18 mouse cellular contexts compared by ENCODE assay signal in the genomic region with DNA sequence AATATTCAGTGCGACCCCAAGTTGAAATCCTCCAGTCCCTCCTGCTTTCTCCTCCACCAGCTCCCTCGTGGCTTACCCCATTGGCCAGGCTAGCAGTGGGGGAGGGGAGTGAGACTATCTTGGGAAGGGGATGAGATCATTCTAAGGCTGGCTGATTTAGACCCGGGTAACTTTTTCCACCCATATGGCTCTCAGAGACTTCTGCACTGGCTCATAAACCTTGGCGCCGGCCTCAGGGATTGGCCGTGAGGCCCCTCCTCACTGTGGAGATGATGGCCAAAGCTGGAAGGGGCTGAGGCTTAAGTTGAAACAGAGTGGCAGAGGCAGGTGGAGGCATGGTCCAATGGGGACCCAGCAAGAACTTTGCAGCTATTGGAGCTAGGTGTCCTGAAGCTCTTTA. TPM values are rescaled to one million over a fixed set of nuclear protein-coding genes. Genes with fewer than 3 reads are reported as not detected.
DNase-seq lines count a peak whose midpoint lies in the region; ATAC-seq lines count a peak whose summit lies in the region.
"Had no signal": no experiment of that assay in that cellular context is flagged by ENCODE, and none has a peak within 500 bp of the region (broad histone marks: within the 10 kb centered on the region; RNA-seq: fewer than 3 reads in every experiment).

No protein-coding gene starts in this region.

- no peak overlapping the region for H3K4me3 ChIP-seq in limb, embryonic 12.5 days (replicated peaks)
- no peak overlapping the region for H3K4me3 ChIP-seq in limb, embryonic 10.5 days
- H3K4me3 ChIP-seq in heart, embryonic 10.5 days, result no peak overlapping the region
- H3K4me3 ChIP-seq in limb, embryonic 13.5 days, result no peak overlapping the region
- H3K4me3 ChIP-seq: embryonic facial prominence, embryonic 13.5 days; hindbrain, embryonic 10.5 days; liver, embryonic 13.5 days had no signal

- peak; percentile 45; the same call in 1 of the 2 replicates for ATAC-seq in limb, embryonic 12.5 days (ENCODE audit: insufficient number of reproducible peaks, insufficient read depth, low FRiP score, low TSS enrichment, low read depth)
- peak; percentile 52 for ATAC-seq in limb, embryonic 13.5 days (ENCODE audit: low FRiP score, low read depth)
- ATAC-seq: activated CD4-positive, CD25-positive, alpha-beta regulatory T cell, adult 4 months; forebrain, postnatal 0 days had no signal

- peaks cover 21% of the 10 kb centered on the region for H3K4me1 ChIP-seq in limb, embryonic 12.5 days (replicated peaks)
- peaks cover 26% of the 10 kb centered on the region for H3K4me1 ChIP-seq in limb, embryonic 10.5 days
- peaks cover 83% of the 10 kb centered on the region for H3K4me1 ChIP-seq in heart, embryonic 10.5 days
- H3K4me1 ChIP-seq in limb, embryonic 13.5 days, result peaks cover 18% of the 10 kb centered on the region

- H3K36me3 ChIP-seq in limb, embryonic 12.5 days, result no peaks in the 10 kb centered on the region
- no peaks in the 10 kb centered on the region for H3K36me3 ChIP-seq in limb, embryonic 10.5 days
- H3K36me3 ChIP-seq in heart, embryonic 10.5 days, result no peaks in the 10 kb centered on the region
- H3K36me3 ChIP-seq in limb, embryonic 13.5 days, result no peaks in the 10 kb centered on the region
- H3K36me3 ChIP-seq: embryonic facial prominence, embryonic 13.5 days; hindbrain, embryonic 10.5 days; liver, embryonic 13.5 days had no signal

- H3K9ac ChIP-seq in limb, embryonic 12.5 days (replicated peaks), result no peak overlapping the region
- no peak overlapping the region for H3K9ac ChIP-seq in limb, embryonic 13.5 days
- H3K9ac ChIP-seq: embryonic facial prominence, embryonic 13.5 days; forebrain, postnatal 0 days; liver, embryonic 13.5 days had no signal

- peak; percentile 31 for DNase-seq in embryo, embryonic 11 days
- DNase-seq in embryo, embryonic 9.5 days (ENCODE audit: extremely low spot score), result no peak
- DNase-seq in limb, embryonic 10.5 days (ENCODE audit: low spot score), result no peak
- DNase-seq in heart, embryonic 10.5 days (ENCODE audit: low spot score), result peak; percentile 91
- no peak for DNase-seq in left cerebral cortex, postnatal 25 days (ENCODE audit: low spot score in 2 of 2)
- DNase-seq in frontal cortex, adult 2 months (ENCODE audit: extremely low spot score in 1 of 2, low spot score in 1 of 2), result no peak
- DNase-seq: cerebellum, adult 2 months; forebrain, postnatal 0 days; kidney, adult 8-10 months; liver, embryonic 13.5 days had no signal

- peak overlapping the region; percentile 0; the same call in 1 of the 2 replicates for H3K4me2 ChIP-seq in limb, embryonic 12.5 days
- H3K4me2 ChIP-seq in limb, embryonic 13.5 days (replicated peaks), result 0 out of 2 replicates have a peak overlapping the region, but pooled peaks have one; percentile 9
- H3K4me2 ChIP-seq: embryonic facial prominence, embryonic 13.5 days; liver, embryonic 13.5 days had no signal

- 31% methylated on average over 6 of the region's 6 CpGs for WGBS in limb, embryonic 12.5 days
- WGBS in limb, embryonic 10.5 days, result 53% methylated on average over 6 of the region's 6 CpGs
- 27% methylated on average over 6 of the region's 6 CpGs for WGBS in heart, embryonic 10.5 days
- WGBS in limb, embryonic 13.5 days, result 23% methylated on average over 6 of the region's 6 CpGs

- H3K27me3 ChIP-seq in limb, embryonic 12.5 days, result peaks cover 6% of the 10 kb centered on the region
- peaks cover 9% of the 10 kb centered on the region; the same call in 1 of the 2 replicates for H3K27me3 ChIP-seq in limb, embryonic 10.5 days (ENCODE audit: low read depth, poor library complexity, severe bottlenecking)
- no peaks in the 10 kb centered on the region for H3K27me3 ChIP-seq in heart, embryonic 10.5 days (ENCODE audit: insufficient read depth, poor library complexity, severe bottlenecking)
- H3K27me3 ChIP-seq in limb, embryonic 13.5 days, result 0 out of 2 replicates have a peak, but pooled peaks cover 2% of the 10 kb centered on the region

- intact Hi-C loops in left cerebral cortex, postnatal 25 days (cut with DNase I), result no loop called here

- H3K9me3 ChIP-seq in limb, embryonic 12.5 days, result no peaks in the 10 kb centered on the region
- no peaks in the 10 kb centered on the region for H3K9me3 ChIP-seq in limb, embryonic 10.5 days (replicated peaks)
- no peaks in the 10 kb centered on the region for H3K9me3 ChIP-seq in heart, embryonic 10.5 days
- no peaks in the 10 kb centered on the region for H3K9me3 ChIP-seq in limb, embryonic 13.5 days
- H3K9me3 ChIP-seq: embryonic facial prominence, embryonic 13.5 days; hindbrain, embryonic 10.5 days; liver, embryonic 13.5 days had no signal

- no peak overlapping the region for H3K27ac ChIP-seq in limb, embryonic 12.5 days
- no peak overlapping the region for H3K27ac ChIP-seq in limb, embryonic 10.5 days
- peak overlapping the region; percentile 92 for H3K27ac ChIP-seq in heart, embryonic 10.5 days
- H3K27ac ChIP-seq in limb, embryonic 13.5 days, result no peak overlapping the region
- H3K27ac ChIP-seq: embryonic facial prominence, embryonic 13.5 days; hindbrain, embryonic 10.5 days; liver, embryonic 13.5 days had no signal

RNA-seq across cellular contexts. Expression of gene Pdp2, which starts 15.1 kb away (rescaled TPM):
- 13.3 and 14.7 TPM in 2 replicates for polyA plus RNA-seq in limb, embryonic 12.5 days (2016; fragmentation: Nextera tagmentation; extraction: Ambion mirVana)
- polyA plus RNA-seq in limb, embryonic 10.5 days (2016; fragmentation: Nextera tagmentation; extraction: Ambion mirVana), result 14.5 and 14.8 TPM in 2 replicates
- polyA plus RNA-seq in heart, embryonic 10.5 days (2016; fragmentation: Nextera tagmentation; extraction: Ambion mirVana), result 10.9 and 11.0 TPM in 2 replicates
- 13.8 and 14.0 TPM in 2 replicates for polyA plus RNA-seq in limb, embryonic 13.5 days (2015; fragmentation: Nextera tagmentation; extraction: Ambion mirVana)
- 1 to 10 TPM; 7.6 to 8.4 TPM for total RNA-seq in left cerebral cortex, postnatal 25 days (2021)
- polyA plus RNA-seq in frontal cortex, adult 2 months (2012; rRNA removed), result 4.6 and 5.5 TPM in 2 replicates

RNA-seq across cellular contexts. Expression of gene Cdh16, which starts 17.9 kb away (rescaled TPM):
- not detected in 2 replicates for polyA plus RNA-seq in limb, embryonic 12.5 days (2016; fragmentation: Nextera tagmentation; extraction: Ambion mirVana)
- polyA plus RNA-seq in limb, embryonic 10.5 days (2016; fragmentation: Nextera tagmentation; extraction: Ambion mirVana), result 0.13 TPM in 1 of 2 replicates, not detected in the other
- 8.0 and 21.0 TPM in 2 replicates for polyA plus RNA-seq in heart, embryonic 10.5 days (2016; fragmentation: Nextera tagmentation; extraction: Ambion mirVana)
- polyA plus RNA-seq in limb, embryonic 13.5 days (2015; fragmentation: Nextera tagmentation; extraction: Ambion mirVana), result 0.22 TPM in 1 of 2 replicates, not detected in the other
- not detected for total RNA-seq in left cerebral cortex, postnatal 25 days (2021)
- not detected in 2 replicates for polyA plus RNA-seq in frontal cortex, adult 2 months (2012; rRNA removed)
- total RNA-seq: ES-E14; forebrain, postnatal 0 days; left cerebral cortex, adult 18-20 months; megakaryocyte-erythroid progenitor cell, adult 5-6 weeks had no signal
- polyA plus RNA-seq: activated CD4-positive, CD25-positive, alpha-beta regulatory T cell, adult 4 months; cerebellum, adult 2 months; embryonic facial prominence, embryonic 13.5 days; forebrain, postnatal 0 days; hindbrain, embryonic 10.5 days; liver, embryonic 13.5 days had no signal

RNA-seq across cellular contexts. Expression of gene Rrad, which starts 24.8 kb away (rescaled TPM):
- 10.4 and 11.2 TPM in 2 replicates for polyA plus RNA-seq in limb, embryonic 12.5 days (2016; fragmentation: Nextera tagmentation; extraction: Ambion mirVana)
- polyA plus RNA-seq in limb, embryonic 10.5 days (2016; fragmentation: Nextera tagmentation; extraction: Ambion mirVana), result 2.0 and 3.2 TPM in 2 replicates
- 200 and 322 TPM in 2 replicates for polyA plus RNA-seq in heart, embryonic 10.5 days (2016; fragmentation: Nextera tagmentation; extraction: Ambion mirVana)
- 18.1 TPM in 2 replicates for polyA plus RNA-seq in limb, embryonic 13.5 days (2015; fragmentation: Nextera tagmentation; extraction: Ambion mirVana)
- total RNA-seq in left cerebral cortex, postnatal 25 days (2021), result 1 to 10 TPM; 3.4 to 3.9 TPM
- polyA plus RNA-seq in frontal cortex, adult 2 months (2012; rRNA removed), result 4.0 and 4.1 TPM in 2 replicates

RNA-seq across cellular contexts. Expression of gene Ciao2b, which starts 35.4 kb away (rescaled TPM):
- 88.6 and 90.2 TPM in 2 replicates for polyA plus RNA-seq in limb, embryonic 12.5 days (2016; fragmentation: Nextera tagmentation; extraction: Ambion mirVana)
- 95.6 and 105 TPM in 2 replicates for polyA plus RNA-seq in limb, embryonic 10.5 days (2016; fragmentation: Nextera tagmentation; extraction: Ambion mirVana)
- polyA plus RNA-seq in heart, embryonic 10.5 days (2016; fragmentation: Nextera tagmentation; extraction: Ambion mirVana), result 198 and 244 TPM in 2 replicates
- polyA plus RNA-seq in limb, embryonic 13.5 days (2015; fragmentation: Nextera tagmentation; extraction: Ambion mirVana), result 88.9 and 89.4 TPM in 2 replicates
- total RNA-seq in left cerebral cortex, postnatal 25 days (2021), result 10 to 100 TPM; 33.1 to 33.5 TPM
- polyA plus RNA-seq in frontal cortex, adult 2 months (2012; rRNA removed), result 50.2 and 70.7 TPM in 2 replicates

Comparison
In these comparisons a context has a peak if more than half of its experiments do, and no peak if none do; other contexts are left out.
1. DNase-seq: peak in embryo, embryonic 11 days (single experiment) and heart, embryonic 10.5 days (single experiment); none in embryo, embryonic 9.5 days (single experiment), limb, embryonic 10.5 days (single experiment), left cerebral cortex, postnatal 25 days (0 of 2) and frontal cortex, adult 2 months (0 of 2).
2. RNA of gene Rrad, which starts 24.8 kb away (polyA plus RNA-seq): 200 to 322 TPM in heart, embryonic 10.5 days; 18.1 TPM in limb, embryonic 13.5 days, 10.4 to 11.2 TPM in limb, embryonic 12.5 days, 4.0 to 4.1 TPM in frontal cortex, adult 2 months and 2.0 to 3.2 TPM in limb, embryonic 10.5 days; every median in the first group is over 10 times any median in the second.